Mouse (Mus musculus) common myeloid progenitor, adult 5-6 weeks (primary cell): Measurements from ENCODE around the gene Myh4. TPM values are rescaled to one million over a fixed set of nuclear protein-coding genes. Genes with fewer than 3 reads are reported as not detected.

Experiments
- ATAC-seq: replicated peaks from 2 replicates; pipeline ENCODE4 v1.8.0; 2016; ENCODE audit warnings: low read depth, mild to moderate bottlenecking, moderate TSS enrichment, inconsistent platforms; ENCODE audit not compliant: poor library complexity, severe bottlenecking
- total RNA-seq: library from RNA; stranded (forward); fragments of 200-1000, 187-1606 nt; gene quantifications from 2 replicates; pipeline ENCODE4 v1.2.3, GENCODE M21; 2017

Gene Myh4
- total RNA-seq, result not detected in 2 replicates

GRCm38 (mm10) chr11:67237481-67238079, at the start of gene Myh4:
Myh4 (plus strand) TSS chr11:67238029.
- ATAC-seq, result no peak

DNA sequence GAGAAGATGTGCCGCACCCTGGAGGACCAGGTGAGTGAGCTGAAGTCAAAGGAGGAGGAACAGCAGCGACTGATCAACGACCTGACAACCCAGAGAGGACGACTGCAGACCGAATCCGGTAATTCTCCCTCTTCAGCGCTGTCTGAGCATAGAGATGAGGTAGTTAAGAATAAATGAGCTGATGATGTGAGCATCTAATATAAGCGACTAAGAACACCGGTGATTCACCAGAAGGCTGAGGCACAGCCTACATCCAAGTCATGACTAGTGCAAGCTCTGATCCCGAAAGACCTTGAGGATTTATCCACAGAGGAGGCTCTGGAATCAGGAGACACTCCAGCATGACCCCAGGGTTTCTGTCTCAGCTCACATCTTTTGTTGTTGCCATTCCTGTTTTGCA, 47.5 kb upstream of the Myh4 start:
- no peak for ATAC-seq

DNA sequence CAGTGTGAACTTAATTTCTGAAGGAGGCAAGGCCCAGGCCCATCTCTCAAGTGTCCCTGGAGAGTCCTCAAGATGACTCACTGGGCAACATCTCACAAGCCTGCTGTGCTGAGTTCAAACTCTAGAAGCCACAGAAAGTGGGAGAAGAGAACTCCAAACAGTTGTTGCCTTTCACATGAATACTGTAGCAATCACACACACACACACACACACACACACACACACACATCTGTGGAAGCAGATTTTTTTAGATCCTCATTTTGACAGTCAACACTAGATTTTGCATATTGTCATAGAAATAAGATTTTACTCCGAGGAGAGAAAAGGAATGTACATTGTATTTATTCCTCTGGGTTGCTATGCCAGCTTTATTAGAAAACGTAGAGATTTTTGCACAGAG, 47.0 kb upstream of the Myh4 start:
- no peak for ATAC-seq

- ATAC-seq, result no peak
Observed at GRCm38 (mm10) chr11:67191496-67191895, 46.3 kb upstream of the Myh4 start.

- ATAC-seq, result no peak
Observed at GRCm38 (mm10) chr11:67199321-67199720, 38.5 kb upstream of the Myh4 start.

DNA sequence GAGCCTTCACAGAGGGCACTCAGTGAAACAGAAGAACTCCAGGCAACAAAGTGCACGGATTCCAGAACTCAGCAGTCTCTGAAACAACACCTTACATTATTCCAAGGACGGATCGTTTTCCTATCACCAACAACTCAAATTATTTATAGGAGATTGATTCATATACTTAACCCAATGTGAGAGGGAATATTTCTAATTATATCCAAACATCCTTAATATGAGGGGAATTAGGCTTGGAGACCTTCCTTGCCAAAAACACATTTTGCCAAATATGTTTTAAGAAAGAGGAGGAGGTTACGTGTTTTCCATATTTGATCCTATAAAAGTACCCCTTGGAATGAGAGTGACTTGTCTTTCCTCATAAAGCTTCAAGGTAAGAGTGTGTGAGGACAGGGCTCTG, 38.1 kb upstream of the Myh4 start, which contains the start of gene Myh1:
Gene Myh1 (plus strand): TSS at position 301 of the 400 bp plus-strand sequence.
- ATAC-seq, result no peak

GRCm38 (mm10) chr11:67204766-67205165, 33.1 kb upstream of the Myh4 start:
- no peak for ATAC-seq

GRCm38 (mm10) chr11:67221803-67222202, 16.0 kb upstream of the Myh4 start:
- no peak for ATAC-seq

DNA sequence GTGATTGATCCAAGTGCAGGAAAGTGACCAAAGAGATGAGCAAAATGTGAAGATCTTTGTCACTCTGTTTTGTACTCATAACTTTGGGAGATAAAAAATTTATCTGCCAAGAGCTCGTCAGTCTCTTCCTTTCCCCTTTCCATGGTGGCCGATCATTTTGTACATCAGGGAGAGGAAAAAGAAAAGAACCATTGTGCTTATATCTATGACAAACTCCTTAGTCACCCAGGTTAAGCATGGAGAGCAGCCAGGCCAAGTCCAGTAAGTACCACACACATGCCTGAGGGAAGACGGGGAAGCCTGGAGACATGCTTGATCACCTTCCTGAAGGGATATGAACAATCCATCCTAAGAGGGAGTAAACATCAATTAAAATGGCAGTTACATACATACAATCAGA, 13.4 kb upstream of the Myh4 start:
- no peak for ATAC-seq

- no peak for ATAC-seq
Observed at GRCm38 (mm10) chr11:67228731-67229130, 9.1 kb upstream of the Myh4 start.

DNA sequence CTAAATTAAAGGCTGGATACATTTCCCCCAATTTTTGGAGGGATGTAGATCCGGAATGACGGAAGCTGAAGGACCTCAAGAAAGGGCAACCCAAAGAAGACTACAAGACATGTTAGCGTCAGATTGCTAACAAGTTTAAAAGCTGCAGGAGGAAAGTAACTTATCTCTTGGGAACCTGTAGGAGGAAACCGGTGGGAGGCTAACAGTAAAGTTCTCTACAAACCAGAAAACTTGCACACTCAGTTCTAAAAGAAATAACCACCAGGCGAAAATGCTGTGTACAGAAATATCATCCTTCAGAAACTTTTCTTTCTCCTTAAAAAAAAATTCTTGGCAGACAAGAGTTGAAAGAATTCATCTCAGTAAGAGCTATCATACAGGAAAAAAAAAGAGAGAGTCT, 8.7 kb upstream of the Myh4 start:
- ATAC-seq, result no peak

- ATAC-seq, result no peak
Observed at GRCm38 (mm10) chr11:67229946-67230345, 7.9 kb upstream of the Myh4 start.

GRCm38 (mm10) chr11:67235639-67236358, 2.0 kb upstream of the Myh4 start:
- ATAC-seq, result no peak

- ATAC-seq, result no peak
Observed at GRCm38 (mm10) chr11:67236799-67237198, 1.0 kb upstream of the Myh4 start.

- no peak for ATAC-seq
Observed at GRCm38 (mm10) chr11:67241051-67241450, 3.2 kb downstream of the Myh4 start.

DNA sequence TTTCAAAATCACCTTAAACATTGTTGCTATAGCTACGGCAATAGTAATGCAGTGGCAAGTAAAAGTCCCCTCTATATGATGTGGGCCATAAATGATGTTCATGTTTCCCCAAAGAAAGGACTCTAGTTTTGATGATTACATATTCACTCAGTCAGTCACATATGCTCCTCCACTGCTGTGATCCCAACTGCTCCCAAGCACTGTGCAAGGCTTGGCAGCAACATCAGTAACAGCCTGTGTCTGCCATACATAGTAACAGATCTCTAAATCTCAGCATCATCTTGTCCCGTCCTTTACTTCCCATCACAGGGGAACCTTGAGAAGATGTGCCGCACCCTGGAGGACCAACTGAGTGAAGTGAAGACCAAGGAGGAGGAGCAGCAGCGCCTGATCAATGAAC, 15.9 kb downstream of the Myh4 start:
- ATAC-seq, result no peak

DNA sequence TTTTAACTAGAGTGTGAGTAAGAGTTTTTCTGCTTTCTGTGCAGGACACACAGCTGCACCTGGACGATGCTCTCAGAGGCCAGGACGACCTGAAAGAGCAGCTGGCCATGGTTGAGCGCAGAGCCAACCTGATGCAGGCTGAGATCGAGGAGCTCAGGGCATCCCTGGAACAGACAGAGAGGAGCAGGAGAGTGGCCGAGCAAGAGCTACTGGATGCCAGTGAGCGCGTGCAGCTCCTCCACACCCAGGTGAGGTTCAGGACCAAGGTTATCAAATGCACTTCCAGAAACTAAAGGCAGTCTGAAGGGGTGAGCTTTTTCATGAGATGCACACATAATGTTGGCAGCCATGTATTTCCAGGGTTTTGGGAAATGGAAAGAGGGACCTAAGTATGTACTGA, 19.2 kb downstream of the Myh4 start:
- no peak for ATAC-seq

DNA sequence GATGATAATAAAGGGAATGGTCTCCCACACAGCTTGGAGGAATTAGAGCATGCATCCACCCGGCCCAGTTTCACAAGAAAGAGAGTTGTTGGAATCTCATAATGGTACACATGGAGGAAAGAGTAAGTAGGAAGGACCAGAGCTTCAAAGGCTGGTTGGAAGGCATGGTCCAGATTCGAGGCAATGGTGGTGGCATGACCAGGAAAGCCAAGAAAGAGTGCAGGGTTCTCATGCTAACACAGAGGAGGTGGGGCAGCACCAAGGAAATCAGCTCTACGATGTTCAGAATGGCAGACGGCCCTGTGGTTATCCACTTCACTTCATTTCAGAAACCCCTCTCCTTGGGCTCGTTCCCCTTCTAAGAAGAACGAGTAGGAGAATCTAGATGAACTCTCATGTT, 23.1 kb downstream of the Myh4 start:
- no peak for ATAC-seq

DNA sequence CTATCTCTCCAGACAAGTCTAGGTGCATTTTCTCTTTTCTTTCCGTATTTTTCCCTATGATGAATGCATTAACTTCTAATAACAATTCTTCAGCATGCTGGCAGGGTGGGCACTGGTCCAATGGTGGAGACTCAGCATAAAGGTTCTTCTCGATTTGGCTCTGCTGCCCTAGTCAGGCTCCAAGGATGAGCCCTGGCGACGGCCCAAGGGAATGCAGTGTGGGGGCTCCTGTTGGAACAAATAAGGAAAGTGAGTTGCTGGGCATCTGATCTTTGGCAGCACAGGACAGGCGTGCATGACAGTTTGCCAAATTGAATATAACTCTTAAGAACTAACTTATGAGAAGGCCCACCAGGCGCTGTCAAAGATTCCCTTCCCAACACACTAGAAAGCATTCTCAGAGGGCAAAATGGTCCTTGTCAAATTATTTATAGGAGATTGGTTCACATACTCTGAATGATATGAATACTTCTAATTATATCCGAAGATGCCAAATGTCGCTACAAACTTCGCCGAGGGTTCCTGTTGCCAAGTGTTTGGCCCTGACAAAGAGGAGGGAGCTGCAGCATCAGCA, 38.9 kb downstream of the Myh4 start, which contains the start of gene Myh8:
Gene Myh8 (plus strand): TSS at position 524 of the 574 bp plus-strand sequence.
- no peak for ATAC-seq

DNA sequence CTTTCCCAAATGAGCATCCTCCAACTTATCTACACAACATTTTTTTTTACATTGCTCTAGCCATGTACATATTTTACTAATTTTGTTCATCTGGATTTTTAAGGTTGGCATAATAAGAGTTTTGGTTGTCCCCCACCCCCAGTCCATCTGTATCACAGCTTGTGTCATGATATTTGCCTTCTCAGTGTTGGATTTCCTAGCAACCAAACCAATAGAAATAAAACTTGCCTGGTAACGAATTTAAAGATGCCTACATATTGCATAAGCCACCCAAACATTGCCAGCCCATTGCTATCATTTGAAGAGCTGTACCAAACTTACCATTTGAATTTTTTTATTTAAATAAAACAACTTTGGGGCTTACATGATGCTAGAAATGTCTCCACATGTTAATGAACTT, 55.6 kb downstream of the Myh4 start:
- no peak for ATAC-seq
